Mouse (Mus musculus) neural tube, embryonic 10.5 days (tissue): ENCODE results near the gene Olfr106-ps.

ENCODE experiments used
- DNase-seq: peaks from one replicate; pipeline ENCODE4 v3.0.0-alpha.2; 2017; ENCODE audit warnings: low spot score; ENCODE audit errors: extremely low spot score

The Olfr106-ps gene

GRCm38 (mm10) chr17:37390093-37390492, at the start of gene Olfr106-ps:
Olfr106-ps (plus strand) TSS chr17:37390393.
- DNase-seq: no peak

DNA sequence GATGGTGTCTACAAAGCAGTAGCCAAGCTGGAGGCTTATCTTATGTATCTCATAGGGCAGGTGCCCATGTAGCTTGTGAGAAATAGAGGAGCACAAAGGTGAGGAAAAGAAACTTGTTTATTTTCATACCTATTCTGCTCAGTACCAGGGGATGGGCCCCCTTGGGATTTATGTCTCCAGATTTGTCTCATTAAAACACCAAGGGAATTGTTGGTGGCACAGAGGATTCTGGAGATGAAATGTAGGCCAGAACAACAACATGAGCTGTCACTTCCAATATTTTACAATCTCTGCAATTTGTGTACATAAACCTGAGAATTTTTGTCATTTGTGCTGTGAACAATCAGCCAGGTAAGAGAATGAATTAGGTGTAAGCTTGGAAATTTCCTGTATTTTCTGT, 30.9 kb upstream of the Olfr106-ps start, which contains the start of gene Olfr104-ps:
TSS of gene Olfr104-ps (plus strand) at position 301 of the 400 bp plus-strand sequence.
- no peak for DNase-seq

GRCm38 (mm10) chr17:37378733-37379132, 11.5 kb upstream of the Olfr106-ps start, which contains the start of gene Olfr105-ps:
Olfr105-ps (plus strand) TSS chr17:37379033.
- DNase-seq: no peak

- DNase-seq: no peak
These were observed 8.7 kb downstream of the Olfr106-ps start, which contains the start of gene Olfr107 for GRCm38 (mm10) chr17:37398926-37399325. Olfr107 (plus strand) TSS chr17:37399226.

DNA sequence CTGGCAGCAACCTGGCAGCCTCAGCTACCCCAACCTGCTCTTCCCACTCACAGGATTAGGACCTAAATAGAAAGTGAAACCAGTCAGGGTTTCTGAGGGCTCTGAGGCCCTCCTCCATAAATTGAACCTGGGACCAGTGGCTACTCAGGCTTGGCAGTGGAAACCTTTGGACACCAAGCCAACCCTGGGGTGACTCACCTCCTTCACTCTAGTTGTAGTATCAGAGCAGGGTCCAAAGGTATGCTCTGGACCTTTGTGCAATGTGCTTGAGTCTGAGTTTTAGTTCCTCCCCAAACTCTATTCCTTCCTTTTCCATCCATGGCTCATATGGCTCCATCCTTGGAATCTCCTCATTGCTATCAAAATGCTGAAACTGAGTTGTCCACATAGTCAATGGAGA, 23.2 kb downstream of the Olfr106-ps start:
- DNase-seq: no peak

DNA sequence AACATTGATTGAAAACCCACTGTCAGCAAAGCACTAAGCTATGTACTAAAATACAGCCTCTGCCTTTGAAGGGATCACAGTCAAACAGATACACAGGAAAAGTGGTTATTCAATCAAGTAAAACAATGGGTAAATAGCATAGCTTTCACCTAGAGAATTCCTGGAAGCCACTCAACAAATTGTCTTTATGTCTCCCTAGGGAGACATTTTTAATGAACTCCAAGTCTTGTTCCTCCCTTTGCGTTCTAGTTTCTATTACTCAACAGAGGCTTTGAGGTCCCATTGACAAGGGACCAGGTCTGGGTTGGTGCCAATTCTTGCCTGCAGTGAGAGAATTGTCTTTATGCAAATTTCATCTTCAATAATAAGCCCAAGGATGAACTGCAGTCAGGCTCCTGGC, 55.0 kb downstream of the Olfr106-ps start, which contains the start of gene Olfr108:
TSS of gene Olfr108 (plus strand) at position 301 of the 400 bp plus-strand sequence.
- DNase-seq: no peak
